Comparison of ENCODE assay signal across 8 mouse cellular contexts in the genomic region with DNA sequence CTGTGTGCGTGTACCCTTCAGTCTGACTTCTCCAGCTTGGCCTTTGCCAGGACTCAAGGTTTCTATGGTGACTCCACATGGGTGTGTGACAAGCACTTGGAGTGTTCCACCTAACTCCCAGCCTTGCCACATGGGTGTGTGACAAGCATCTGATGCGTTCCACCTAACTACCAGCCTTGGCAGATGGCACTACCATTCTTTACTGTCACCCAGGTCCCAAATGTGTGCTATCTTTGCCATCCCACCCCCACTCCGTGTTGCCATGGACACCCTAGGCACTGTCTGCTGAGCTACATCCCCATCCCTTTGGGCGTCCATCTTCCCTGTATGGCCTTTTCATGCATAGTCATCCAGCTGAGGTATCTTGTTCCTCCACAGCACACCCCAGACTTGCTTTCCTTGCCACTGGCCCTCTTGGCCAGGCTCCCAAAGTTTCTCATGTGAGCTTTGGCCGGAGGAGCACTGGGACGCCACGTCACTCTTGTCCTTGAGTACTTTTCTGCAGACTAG. TPM values are rescaled to one million over a fixed set of nuclear protein-coding genes. Genes with fewer than 3 reads are reported as not detected.
A peak's percentile ranks its signal among the peaks of the same experiment; 100 is the strongest.
DNase-seq lines count a peak whose midpoint lies in the region; ATAC-seq and TF ChIP-seq lines count a peak whose summit lies in the region.

No protein-coding gene starts in this region.

- H3K27me3 ChIP-seq in neural tube, embryonic 14.5 days (ENCODE audit: control insufficient read depth, insufficient read depth, low read length): no peaks in the 10 kb centered on the region
- no peaks in the 10 kb centered on the region for H3K27me3 ChIP-seq in neural tube, embryonic 15.5 days (replicated peaks)

- intact Hi-C loops in gastrocnemius, adult 2 months (cut with DNase I): no loop called here

- no peak overlapping the region for H3K4me2 ChIP-seq in neural tube, embryonic 14.5 days (ENCODE audit: low read depth, low read length)
- H3K4me2 ChIP-seq in neural tube, embryonic 15.5 days: no peak overlapping the region

- no peak overlapping the region for H3K9ac ChIP-seq in neural tube, embryonic 14.5 days (replicated peaks; ENCODE audit: low read depth, low read length)
- H3K9ac ChIP-seq in neural tube, embryonic 15.5 days (replicated peaks): no peak overlapping the region

- peak overlapping the region; percentile 50 for H3K27ac ChIP-seq in gastrocnemius, adult 2 months
- H3K27ac ChIP-seq in neural tube, embryonic 14.5 days (ENCODE audit: low read depth, low read length): no peak overlapping the region
- H3K27ac ChIP-seq in neural tube, embryonic 15.5 days (replicated peaks): no peak overlapping the region

- ATAC-seq in neural tube, embryonic 14.5 days (ENCODE audit: low read depth): peak; percentile 42; the same call in 1 of the 2 replicates
- ATAC-seq in neural tube, embryonic 15.5 days (ENCODE audit: low FRiP score): no peak

- no peaks in the 10 kb centered on the region for H3K9me3 ChIP-seq in neural tube, embryonic 14.5 days (ENCODE audit: control insufficient read depth, low read length)
- no peaks in the 10 kb centered on the region for H3K9me3 ChIP-seq in neural tube, embryonic 15.5 days (replicated peaks)

- peak; percentile 63 for DNase-seq in gastrocnemius, adult 2 months
- no peak for DNase-seq in gastrocnemius, postnatal 4 days (ENCODE audit: low spot score in 2 of 2)
- peak; percentile 75 to 85 for DNase-seq in kidney, postnatal 25 days
- peak; percentile 38 for DNase-seq in skeletal muscle tissue, adult 2 months (ENCODE audit: low read depth, low spot score)
- DNase-seq in thymus, postnatal 25 days: no peak
- DNase-seq in spleen, postnatal 14 days (ENCODE audit: low spot score in 2 of 2): no peak

- no peak for TF ChIP-seq CTCF in gastrocnemius, adult 2 months (IDR thresholded peaks at IDR 0.05)

- no peaks in the 10 kb centered on the region for H3K36me3 ChIP-seq in neural tube, embryonic 14.5 days (ENCODE audit: control insufficient read depth, insufficient read depth, low read length)
- no peaks in the 10 kb centered on the region for H3K36me3 ChIP-seq in neural tube, embryonic 15.5 days

- H3K4me1 ChIP-seq in neural tube, embryonic 14.5 days (ENCODE audit: control insufficient read depth, insufficient read depth, low read length): no peaks in the 10 kb centered on the region
- peaks cover 30% of the 10 kb centered on the region for H3K4me1 ChIP-seq in neural tube, embryonic 15.5 days

- H3K4me3 ChIP-seq in gastrocnemius, adult 2 months: no peak overlapping the region
- H3K4me3 ChIP-seq in neural tube, embryonic 14.5 days (ENCODE audit: low read depth, low read length): no peak overlapping the region
- H3K4me3 ChIP-seq in neural tube, embryonic 15.5 days (replicated peaks): no peak overlapping the region

- WGBS in neural tube, embryonic 14.5 days: 70% methylated on average over 7 of the region's 7 CpGs
- WGBS in neural tube, embryonic 15.5 days: 75% methylated on average over 7 of the region's 7 CpGs

RNA-seq across cellular contexts. Expression of gene Spred2, which starts 23.5 kb away (rescaled TPM):
- 1 to 10 TPM; 5.6 to 7.8 TPM for total RNA-seq in gastrocnemius, adult 2 months (2021)
- 10 to 100 TPM; 21.2 to 26.4 TPM for total RNA-seq in gastrocnemius, postnatal 4 days (2021)
- polyA plus RNA-seq in neural tube, embryonic 14.5 days (2014; fragmentation: Nextera tagmentation; extraction: Ambion mirVana): 6.8 and 7.1 TPM in 2 replicates
- polyA plus RNA-seq in neural tube, embryonic 15.5 days (2015; fragmentation: Nextera tagmentation; extraction: Ambion mirVana): 7.2 and 8.4 TPM in 2 replicates

Comparison
In these comparisons a context has a peak if more than half of its experiments do, and no peak if none do; other contexts are left out.
1. DNase-seq: peak in gastrocnemius, adult 2 months (single experiment), kidney, postnatal 25 days (2 of 2) and skeletal muscle tissue, adult 2 months (single experiment); none in gastrocnemius, postnatal 4 days (0 of 2), thymus, postnatal 25 days (single experiment) and spleen, postnatal 14 days (0 of 2).